Mouse (Mus musculus) bone marrow, adult 2 months (tissue): ENCODE results near the gene Pth.

Experiments
- CTCF ChIP-seq: fragments of 200-500 bp; IDR thresholded peaks from 2 replicates; pipeline ENCODE4 v1.5.1; 2011; ENCODE audit warnings: low read length, control low read depth; ENCODE audit not compliant: control insufficient read depth, insufficient read depth
- POLR2A ChIP-seq: fragments of 200-500 bp; IDR thresholded peaks from 2 replicates; pipeline ENCODE4 v1.6.1; 2011; ENCODE audit warnings: low read depth, mild to moderate bottlenecking, control low read depth, low read length, borderline replicate concordance; ENCODE audit not compliant: control insufficient read depth

DNA sequence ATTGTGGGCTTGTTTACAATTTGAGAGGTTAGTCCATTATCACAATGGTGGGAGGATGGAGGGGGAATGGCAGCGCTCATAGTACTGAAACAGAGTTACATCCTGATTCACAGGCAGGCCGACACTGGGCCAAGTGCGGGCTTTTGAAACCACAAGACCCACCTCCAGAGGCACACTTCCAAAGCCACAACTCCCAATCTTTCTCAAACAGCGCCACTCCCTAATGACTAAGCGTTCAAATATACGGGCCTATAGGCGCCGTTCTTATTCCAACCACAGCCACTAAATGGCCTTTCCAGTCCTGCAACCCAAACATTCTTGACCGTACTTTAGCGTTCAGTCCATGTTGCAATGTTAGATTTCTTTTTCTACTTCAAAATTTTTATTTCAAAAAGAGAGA lies 47.9 kb upstream of the Pth start:
- TF ChIP-seq POLR2A (no peak), CTCF (no peak)
